Mouse (Mus musculus) embryonic facial prominence, embryonic 14.5 days (tissue): Measurements from ENCODE around the gene Prss16. TPM values are rescaled to one million over a fixed set of nuclear protein-coding genes. Genes with fewer than 3 reads are reported as not detected.
"Not testable (repeated sequence)": the region's sequence is repeated elsewhere in the genome, so short reads cannot be mapped to it uniquely, and the experiment has no call there.

Source experiments
- ATAC-seq: fragments of 200-750 bp; cut with Nextera tagmentation; 2 replicates; pipeline ENCODE4 v1.8.0; 2017; ENCODE audit warnings: low read depth, moderate number of reproducible peaks, moderate TSS enrichment
- DNase-seq: peaks from one replicate; pipeline ENCODE4 v3.0.0-alpha.2; 2015; ENCODE audit warnings: low spot score
- H3K27ac ChIP-seq: fragments of 300-500 bp; sonication (generic); replicated peaks from 2 replicates; pipeline ENCODE4 v1.5.1; 2014; ENCODE audit warnings: low read depth, mild to moderate bottlenecking, low read length, moderate library complexity
- H3K27me3 ChIP-seq: fragments of 300-500 bp; sonication (generic); replicated peaks from 2 replicates; pipeline ENCODE4 v1.6.1; 2014; ENCODE audit warnings: low read length; ENCODE audit not compliant: control insufficient read depth, insufficient read depth
- H3K36me3 ChIP-seq: fragments of 300-500 bp; sonication (generic); 2 replicates; pipeline ENCODE4 v1.6.1; 2014; ENCODE audit warnings: low read length, mixed read lengths; ENCODE audit not compliant: control insufficient read depth, insufficient read depth
- H3K4me1 ChIP-seq: fragments of 300-500 bp; sonication (generic); 2 replicates; pipeline ENCODE4 v1.6.1; 2014; ENCODE audit warnings: antibody characterized with exemption, low read length; ENCODE audit not compliant: control insufficient read depth, insufficient read depth
- H3K4me2 ChIP-seq: fragments of 300-500 bp; sonication (generic); 2 replicates; pipeline ENCODE4 v1.6.1; 2014; ENCODE audit warnings: low read depth, mild to moderate bottlenecking, low read length, moderate library complexity, mixed read lengths
- H3K4me3 ChIP-seq: fragments of 300-500 bp; sonication (generic); 2 replicates; pipeline ENCODE4 v1.5.1; 2014; ENCODE audit warnings: low read depth, mild to moderate bottlenecking, low read length
- H3K9ac ChIP-seq: fragments of 300-500 bp; sonication (generic); 2 replicates; pipeline ENCODE4 v1.6.1; 2014; ENCODE audit warnings: low read depth, mild to moderate bottlenecking, low read length, moderate library complexity, mixed read lengths
- H3K9me3 ChIP-seq: fragments of 300-500 bp; sonication (generic); 2 replicates; pipeline ENCODE4 v1.6.1; 2016; ENCODE audit warnings: low read length; ENCODE audit not compliant: control insufficient read depth
- WGBS: fragments of 180-500 bp; shearing (Covaris S2); extraction: QIAGEN DNeasy Blood & Tissue Kit; methylation state at CpG from one replicate; pipeline ENCODE4 v1.1.7; 2014; 5-methylcytosine and 5-hydroxymethylcytosine counted together
- polyA plus RNA-seq: library from polyadenylated mRNA; unstranded; fragments of >200 nt; fragmentation: Nextera tagmentation; extraction: Ambion mirVana; gene quantifications from 2 replicates; pipeline ENCODE4 v1.2.1, GENCODE M21; 2014

Gene Prss16
- polyA plus RNA-seq, 1 experiment from 2014 or later = 0.70 TPM

- Histone ChIP-seq H3K4me2 (peak overlapping the region; percentile 61), H3K27ac (peak overlapping the region; percentile 83), H3K27me3 (no peaks in the 10 kb centered on the region), H3K9me3 (no peaks in the 10 kb centered on the region), H3K4me1 (peaks cover 23% of the 10 kb centered on the region), H3K4me3 (peak overlapping the region; percentile 41), H3K9ac (peak overlapping the region; percentile 61), H3K36me3 (no peaks in the 10 kb centered on the region)
- 1% methylated on average over 5 of the region's 14 CpGs for WGBS
- DNase-seq (peak; percentile 89), ATAC-seq (0 out of 2 replicates have a peak, but pooled peaks have one; percentile 1)
Observed at GRCm38 (mm10) chr13:22043503-22044431, 34.2 kb upstream of the Prss16 start.

DNA sequence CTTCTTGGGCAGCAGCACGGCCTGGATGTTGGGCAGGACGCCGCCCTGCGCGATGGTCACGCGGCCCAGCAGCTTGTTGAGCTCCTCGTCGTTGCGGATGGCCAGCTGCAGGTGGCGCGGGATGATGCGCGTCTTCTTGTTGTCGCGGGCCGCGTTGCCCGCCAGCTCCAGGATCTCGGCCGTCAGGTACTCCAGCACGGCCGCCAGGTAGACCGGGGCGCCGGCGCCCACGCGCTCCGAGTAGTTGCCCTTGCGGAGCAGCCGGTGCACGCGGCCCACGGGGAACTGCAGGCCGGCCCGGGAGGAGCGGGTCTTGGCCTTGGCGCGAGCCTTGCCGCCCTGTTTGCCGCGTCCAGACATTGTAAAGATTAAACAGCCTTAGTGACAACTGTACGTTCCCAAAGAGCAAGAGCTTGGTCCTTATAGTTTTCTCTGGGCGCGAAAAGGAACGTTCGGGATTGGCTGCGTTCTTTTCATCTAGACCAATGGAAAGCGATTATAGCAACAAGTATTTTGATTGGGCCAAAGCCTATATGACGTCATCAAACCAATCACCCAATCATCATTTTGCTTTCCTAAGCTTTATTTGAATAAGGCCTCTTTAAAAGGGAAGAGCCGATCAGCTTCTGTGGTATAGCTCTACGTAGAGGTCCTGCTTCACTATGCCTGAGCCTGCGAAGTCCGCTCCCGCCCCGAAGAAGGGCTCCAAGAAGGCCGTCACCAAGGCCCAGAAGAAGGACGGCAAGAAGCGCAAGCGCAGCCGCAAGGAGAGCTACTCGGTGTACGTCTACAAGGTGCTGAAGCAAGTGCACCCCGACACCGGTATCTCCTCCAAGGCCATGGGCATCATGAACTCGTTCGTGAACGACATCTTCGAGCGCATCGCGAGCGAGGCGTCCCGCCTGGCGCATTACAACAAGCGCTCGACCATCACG, 33.3 kb upstream of the Prss16 start, which contains the start of the genes Hist1h2ag and Hist1h2bj:
Gene Hist1h2ag (minus strand): TSS at position 377 of the 935 bp plus-strand sequence.
Gene Hist1h2bj (plus strand): TSS at position 647 of the 935 bp plus-strand sequence.
- 0% methylated on average over 32 of the region's 80 CpGs for WGBS
- H3K9ac ChIP-seq = peak within 1 kb of the TSS; percentile 66
- not testable (repeated sequence) for H3K36me3 ChIP-seq, H3K27me3 ChIP-seq, H3K9me3 ChIP-seq
- H3K4me1 ChIP-seq = peaks cover 23% of the 10 kb centered on the region
- peak within 1 kb of the TSS; percentile 42 for H3K4me3 ChIP-seq
- ATAC-seq = peak; percentile 89
- peak within 1 kb of the TSS; percentile 92 for H3K27ac ChIP-seq
- peak; percentile 99 for DNase-seq
- H3K4me2 ChIP-seq = peak within 1 kb of the TSS; percentile 61

DNA sequence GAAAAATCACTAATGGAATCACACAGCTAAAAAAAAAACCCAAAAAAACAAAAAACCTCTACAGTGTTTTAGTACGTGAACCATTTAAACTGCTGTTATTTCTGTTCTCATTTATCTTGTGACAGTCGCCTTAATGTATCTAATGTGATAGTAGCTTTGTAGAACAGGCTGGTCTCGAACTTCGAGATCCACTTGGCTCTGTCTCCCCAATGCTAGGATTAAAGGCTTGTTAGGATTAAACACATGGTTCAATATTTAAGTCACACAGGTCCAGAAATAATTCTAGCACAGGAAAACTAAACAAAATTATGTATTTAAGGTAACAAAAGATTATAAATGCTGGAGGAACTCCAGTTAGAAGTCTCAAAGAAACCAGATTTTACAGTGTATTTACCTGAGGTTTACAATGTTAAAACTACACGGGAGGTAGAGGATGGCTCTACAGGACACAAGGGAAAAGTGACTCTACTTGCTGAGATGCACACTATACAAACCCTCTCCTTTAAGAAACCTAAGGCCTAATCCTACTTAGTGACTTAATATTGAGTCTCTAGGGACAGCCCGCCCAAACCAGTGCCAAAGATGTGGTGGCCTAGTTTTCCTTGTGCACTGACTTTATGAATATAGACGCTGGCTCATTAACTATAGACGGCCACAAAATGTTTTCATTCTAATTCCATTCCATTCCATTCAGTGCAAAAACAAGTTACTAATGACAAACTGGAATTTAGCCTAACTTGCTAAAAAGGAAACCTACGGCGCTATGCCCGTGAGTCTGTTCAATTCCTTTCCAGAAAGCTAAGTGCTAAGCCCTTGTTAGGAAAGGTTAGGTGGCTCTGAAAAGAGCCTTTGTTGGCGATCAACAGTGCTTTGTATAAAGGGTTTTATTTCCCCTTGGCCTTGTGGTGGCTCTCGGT, 32.4 kb upstream of the Prss16 start:
- 2% methylated on average over 13 of the region's 13 CpGs for WGBS
- peak overlapping the region; percentile 66 for H3K9ac ChIP-seq

GRCm38 (mm10) chr13:22041142-22041536, 31.6 kb upstream of the Prss16 start, which contains the start of gene Hist1h4i:
Gene Hist1h4i (minus strand): TSS chr13:22041362.
- WGBS = under 1% methylated on average over 22 of the region's 27 CpGs
- Histone ChIP-seq H3K4me1 (peaks cover 30% of the 10 kb centered on the region), H3K9ac (peak within 1 kb of the TSS; percentile 66), H3K27ac (peak within 1 kb of the TSS; percentile 92), H3K4me2 (peak within 1 kb of the TSS; percentile 61), H3K4me3 (peak within 1 kb of the TSS; percentile 42)
- H3K36me3 ChIP-seq, H3K9me3 ChIP-seq, H3K27me3 ChIP-seq: not testable (repeated sequence)
- peak; percentile 62 for ATAC-seq
- peak; percentile 96 for DNase-seq

More for the DNA sequence above, 32.4 kb upstream of the Prss16 start:
- ATAC-seq = no peak
- Histone ChIP-seq H3K27ac (peak overlapping the region; percentile 92), H3K4me2 (peak overlapping the region; percentile 61), H3K4me3 (peak overlapping the region; percentile 42), H3K4me1 (peaks cover 23% of the 10 kb centered on the region), H3K36me3 (no peaks in the 10 kb centered on the region), H3K9me3 (no peaks in the 10 kb centered on the region), H3K27me3 (no peaks in the 10 kb centered on the region)
- no peak for DNase-seq

DNA sequence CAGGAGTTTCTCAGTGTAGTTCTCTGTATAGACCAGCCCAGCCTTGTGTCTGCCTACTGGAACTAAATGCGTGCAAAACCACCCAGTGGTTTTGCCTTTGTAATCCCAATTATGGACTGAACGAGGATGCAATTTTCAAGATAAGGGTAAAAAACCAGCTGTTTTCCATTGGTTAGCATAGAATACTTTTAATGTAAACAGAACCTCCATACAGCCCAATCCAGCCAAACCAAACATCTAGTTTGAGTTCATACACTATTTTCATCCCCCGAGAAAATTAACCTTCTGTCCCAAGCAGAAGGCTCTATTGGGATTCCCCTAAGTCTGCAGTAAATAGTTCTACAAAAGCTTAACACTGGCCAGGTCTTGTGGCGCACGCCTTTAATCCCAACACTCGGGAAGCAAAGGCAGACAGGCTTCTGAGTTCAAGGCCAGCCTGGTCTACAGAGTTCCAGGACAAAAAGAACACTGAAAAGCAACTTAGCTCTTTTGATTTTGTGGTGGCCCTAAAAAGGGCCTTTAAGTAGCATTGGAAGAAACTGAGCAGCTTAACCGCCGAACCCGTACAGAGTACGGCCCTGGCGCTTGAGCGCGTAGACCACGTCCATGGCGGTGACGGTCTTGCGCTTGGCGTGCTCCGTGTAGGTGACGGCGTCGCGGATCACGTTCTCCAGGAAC, 31.1 kb upstream of the Prss16 start:
- Histone ChIP-seq H3K4me3 (peak overlapping the region; percentile 42), H3K9ac (peak overlapping the region; percentile 63), H3K9me3 (no peaks in the 10 kb centered on the region), H3K36me3 (no peaks in the 10 kb centered on the region), H3K27ac (peak overlapping the region; percentile 92), H3K4me2 (peak overlapping the region; percentile 61), H3K4me1 (peaks cover 30% of the 10 kb centered on the region), H3K27me3 (no peaks in the 10 kb centered on the region)
- 2% methylated on average over 17 of the region's 24 CpGs for WGBS
- DNase-seq (no peak), ATAC-seq (0 out of 2 replicates have a peak, but pooled peaks have one; percentile 0)

DNA sequence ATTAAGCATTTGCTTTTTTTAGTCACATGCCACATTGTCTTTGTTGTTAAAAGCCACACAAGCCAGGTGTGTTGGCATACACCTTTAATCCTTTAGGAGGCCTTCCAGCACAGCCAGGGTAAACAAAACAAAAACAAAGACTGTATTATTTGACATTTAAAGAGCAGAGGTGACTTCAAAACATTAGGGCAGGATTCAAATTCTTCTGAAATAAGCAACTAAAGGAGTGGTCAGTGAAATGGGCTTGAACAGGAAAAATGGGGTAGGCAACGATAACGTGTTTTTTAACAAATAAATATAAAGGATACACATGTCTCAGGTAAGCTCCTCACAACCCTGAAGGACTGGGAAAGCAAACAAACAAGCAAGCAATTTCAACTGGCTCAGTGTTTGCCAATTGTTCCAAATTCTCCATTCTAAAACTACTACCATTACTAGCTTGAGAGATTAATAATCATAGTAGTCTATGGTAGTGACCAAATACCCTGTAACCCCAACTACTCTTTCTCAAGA, 30.5 kb upstream of the Prss16 start:
- Histone ChIP-seq H3K9ac (peak overlapping the region; percentile 63), H3K4me1 (peaks cover 30% of the 10 kb centered on the region)
- WGBS = 7% methylated on average over 2 of the region's 2 CpGs

DNA sequence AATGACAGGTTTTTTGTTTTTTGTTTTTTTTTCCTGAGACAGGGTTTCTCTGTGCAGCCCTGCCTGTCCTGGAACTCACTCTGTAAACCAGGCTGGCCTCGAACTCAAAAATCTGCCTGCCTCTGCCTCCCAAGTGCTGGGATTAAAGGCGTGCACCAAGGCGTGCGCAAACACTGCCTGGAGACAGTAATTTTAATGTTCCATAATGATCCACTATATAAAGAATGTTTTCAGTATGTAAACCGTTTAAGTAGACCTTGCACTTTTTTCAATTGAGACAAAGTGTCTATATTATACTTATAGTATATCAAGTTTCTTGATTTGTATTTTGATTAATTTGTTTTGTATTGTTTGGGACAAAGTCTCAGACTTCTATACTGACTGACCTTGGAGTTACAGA, 29.8 kb upstream of the Prss16 start:
- DNase-seq (no peak), ATAC-seq (no peak)
- Histone ChIP-seq H3K9ac (no peak overlapping the region), H3K27me3 (no peaks in the 10 kb centered on the region), H3K4me3 (no peak overlapping the region), H3K27ac (peak overlapping the region; percentile 92), H3K4me2 (peak overlapping the region; percentile 61), H3K36me3 (no peaks in the 10 kb centered on the region), H3K4me1 (peaks cover 29% of the 10 kb centered on the region), H3K9me3 (no peaks in the 10 kb centered on the region)
- WGBS = 59% methylated on average over 5 of the region's 5 CpGs

More for the DNA sequence above, 30.5 kb upstream of the Prss16 start:
- DNase-seq (no peak), ATAC-seq (no peak)
- peak overlapping the region; percentile 61 for H3K4me2 ChIP-seq
- H3K27ac ChIP-seq = peak overlapping the region; percentile 92
- no peaks in the 10 kb centered on the region for H3K27me3 ChIP-seq
- no peaks in the 10 kb centered on the region for H3K36me3 ChIP-seq
- no peaks in the 10 kb centered on the region for H3K9me3 ChIP-seq
- H3K4me3 ChIP-seq = peak overlapping the region; percentile 42
